Mouse (Mus musculus): Measurements from ENCODE around the gene Rnaset2a.
"Not testable (repeated sequence)": the region's sequence is repeated elsewhere in the genome, so short reads cannot be mapped to it uniquely, and the experiment has no call there.

Gene Rnaset2a

DNA sequence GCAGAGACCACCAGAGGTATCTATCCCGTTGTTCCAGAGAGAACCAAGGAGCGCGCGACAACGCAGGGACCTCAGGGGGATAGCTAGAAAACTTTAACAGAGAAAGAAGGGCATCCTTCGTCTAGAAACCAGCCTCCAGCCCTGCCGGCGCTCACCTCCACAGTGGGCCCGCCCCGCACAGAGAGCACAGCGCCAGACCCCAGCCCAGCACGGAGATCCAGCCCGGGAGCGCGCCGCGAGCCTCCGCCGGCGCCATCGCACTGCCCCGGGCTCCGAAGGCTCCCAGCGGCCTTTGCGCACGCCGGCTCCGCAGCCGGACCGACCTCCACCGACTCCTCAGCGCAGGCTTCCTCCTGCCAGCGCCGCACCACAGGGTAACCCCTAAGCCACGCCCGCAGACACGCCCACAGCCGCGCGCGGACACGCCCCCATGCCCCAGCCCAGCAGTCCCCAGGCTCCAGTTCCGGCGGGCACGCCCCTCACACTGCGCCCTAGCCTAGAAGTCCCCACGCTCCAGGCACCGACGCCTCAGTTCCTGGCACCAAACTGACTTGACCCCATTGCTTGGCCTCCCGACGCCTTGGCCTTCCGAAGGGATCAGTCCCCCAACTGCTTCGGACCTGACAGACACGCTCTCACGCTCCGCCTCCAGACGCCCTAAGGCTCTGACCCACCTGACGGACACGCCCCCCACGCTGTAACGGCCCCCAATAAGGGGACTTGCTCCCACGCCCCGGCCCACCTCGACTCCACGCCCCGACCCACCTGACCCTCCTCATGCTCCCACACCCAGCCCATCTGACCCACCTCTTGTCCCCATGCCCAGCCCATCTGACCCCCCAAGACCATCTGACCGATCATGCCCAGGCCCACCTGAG lies at the start of gene Rnaset2a, which contains the start of gene Gm49673:
Rnaset2a (minus strand) TSS at position 659 of the 878 bp plus-strand sequence.
Gm49673 (minus strand) TSS at position 350 of the 878 bp plus-strand sequence.
- DNase-seq (ENCODE audit: low spot score in 2 of 2): peak in 1 of 2 experiments; percentile 44

DNA sequence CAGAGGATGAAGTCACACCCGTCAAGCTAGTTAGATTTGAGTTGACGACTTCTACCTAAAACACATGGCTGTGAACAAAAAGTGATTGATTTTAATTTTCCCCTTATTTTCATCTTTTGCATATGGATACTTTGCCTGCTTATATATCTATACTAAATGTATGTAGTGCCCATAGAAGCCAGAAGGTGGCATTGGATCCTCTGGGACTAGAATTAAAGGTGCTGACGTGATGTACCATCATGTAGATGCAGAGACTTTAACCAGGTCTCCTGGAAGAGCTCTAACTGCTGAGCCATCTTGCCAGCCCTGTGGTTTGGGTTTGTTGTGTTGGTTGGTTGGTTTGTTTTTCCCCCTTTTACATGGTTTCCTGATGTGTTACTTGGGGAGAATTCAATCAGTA lies 49.8 kb upstream of the Rnaset2a start:
- DNase-seq (ENCODE audit: low spot score in 2 of 2): no peak

- no peak for DNase-seq (ENCODE audit: low spot score in 2 of 2)
Measured at GRCm38 (mm10) chr17:8195685-8196376, 47.9 kb upstream of the Rnaset2a start.

- DNase-seq (ENCODE audit: low spot score in 2 of 2): no peak
Measured at GRCm38 (mm10) chr17:8193678-8194077, 45.8 kb upstream of the Rnaset2a start.

GRCm38 (mm10) chr17:8184217-8184616 lies 36.3 kb upstream of the Rnaset2a start:
- no peak for DNase-seq (ENCODE audit: low spot score in 2 of 2)

DNA sequence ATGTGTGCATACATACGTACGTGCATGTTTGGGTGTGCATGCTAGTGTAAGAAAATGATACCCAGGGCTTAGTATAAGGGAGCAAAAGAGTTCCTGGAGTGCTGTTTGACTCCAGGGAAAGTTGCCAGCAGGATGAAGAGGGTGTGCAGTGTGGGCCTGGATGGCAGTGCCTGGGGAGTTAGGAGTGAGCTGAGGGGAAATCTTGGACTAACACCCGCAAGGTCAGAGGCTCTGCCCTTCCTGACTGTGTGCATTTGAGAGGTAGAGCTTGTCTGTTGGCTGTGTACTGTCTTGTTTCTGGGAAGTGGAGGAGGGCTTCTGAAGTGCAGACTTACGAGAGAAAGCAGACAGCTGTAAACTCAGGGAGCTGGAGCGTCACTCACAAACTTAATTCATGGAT lies 35.9 kb upstream of the Rnaset2a start:
- no peak for DNase-seq (ENCODE audit: low spot score in 2 of 2)

DNA sequence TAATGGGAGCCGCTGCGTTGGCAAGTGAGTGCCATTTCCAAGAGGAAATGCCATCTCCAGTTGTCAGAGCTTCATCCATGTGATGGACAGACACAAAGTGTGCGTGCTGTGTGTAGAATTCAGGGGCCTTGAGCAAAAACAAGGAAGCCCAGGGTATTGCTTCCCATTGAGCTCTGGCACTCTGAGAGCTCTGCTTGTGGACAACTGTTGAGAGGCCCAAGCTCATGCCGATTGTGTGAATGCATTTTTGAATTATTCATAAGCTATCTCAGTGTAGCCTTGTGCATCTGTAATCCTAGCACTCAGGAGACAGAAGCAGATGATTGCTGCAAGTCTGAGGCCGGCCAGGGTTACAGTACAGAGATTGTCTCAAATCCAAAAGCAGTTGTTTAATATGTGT lies 29.2 kb upstream of the Rnaset2a start:
- no peak for DNase-seq (ENCODE audit: low spot score in 2 of 2)

- DNase-seq (ENCODE audit: low spot score in 2 of 2): no peak
Measured at GRCm38 (mm10) chr17:8171081-8171480, 23.2 kb upstream of the Rnaset2a start.

GRCm38 (mm10) chr17:8170331-8170730 lies 22.4 kb upstream of the Rnaset2a start:
- no peak for DNase-seq (ENCODE audit: low spot score in 2 of 2)

GRCm38 (mm10) chr17:8167436-8167835 lies 19.5 kb upstream of the Rnaset2a start:
- DNase-seq (ENCODE audit: low spot score in 2 of 2): not testable (repeated sequence)

GRCm38 (mm10) chr17:8166454-8166853 lies 18.6 kb upstream of the Rnaset2a start:
- DNase-seq (ENCODE audit: low spot score in 2 of 2): not testable (repeated sequence)

DNA sequence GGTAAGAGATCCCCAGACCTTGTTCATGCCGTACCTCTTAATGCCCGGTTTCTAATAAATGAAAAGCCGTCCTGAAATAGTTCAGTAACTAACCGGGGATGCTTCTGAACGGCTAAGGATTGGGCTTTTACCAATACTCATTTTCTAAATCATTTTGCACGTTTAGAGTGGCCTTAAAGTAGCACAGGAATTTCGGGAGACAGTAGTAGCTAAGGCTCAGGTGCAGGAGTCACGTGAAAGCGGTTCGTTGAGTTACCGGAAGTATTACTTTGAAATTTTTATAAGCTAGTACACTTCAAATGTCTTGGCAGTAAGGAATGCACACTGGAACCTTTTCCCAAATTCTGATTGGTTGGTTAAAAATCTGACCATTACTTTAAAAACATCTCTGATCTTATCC lies 18.1 kb upstream of the Rnaset2a start:
- DNase-seq (ENCODE audit: low spot score in 2 of 2): not testable (repeated sequence)

- DNase-seq (ENCODE audit: low spot score in 2 of 2): peak; percentile 23 to 42
Measured at GRCm38 (mm10) chr17:8165608-8165945, 17.7 kb upstream of the Rnaset2a start.

DNA sequence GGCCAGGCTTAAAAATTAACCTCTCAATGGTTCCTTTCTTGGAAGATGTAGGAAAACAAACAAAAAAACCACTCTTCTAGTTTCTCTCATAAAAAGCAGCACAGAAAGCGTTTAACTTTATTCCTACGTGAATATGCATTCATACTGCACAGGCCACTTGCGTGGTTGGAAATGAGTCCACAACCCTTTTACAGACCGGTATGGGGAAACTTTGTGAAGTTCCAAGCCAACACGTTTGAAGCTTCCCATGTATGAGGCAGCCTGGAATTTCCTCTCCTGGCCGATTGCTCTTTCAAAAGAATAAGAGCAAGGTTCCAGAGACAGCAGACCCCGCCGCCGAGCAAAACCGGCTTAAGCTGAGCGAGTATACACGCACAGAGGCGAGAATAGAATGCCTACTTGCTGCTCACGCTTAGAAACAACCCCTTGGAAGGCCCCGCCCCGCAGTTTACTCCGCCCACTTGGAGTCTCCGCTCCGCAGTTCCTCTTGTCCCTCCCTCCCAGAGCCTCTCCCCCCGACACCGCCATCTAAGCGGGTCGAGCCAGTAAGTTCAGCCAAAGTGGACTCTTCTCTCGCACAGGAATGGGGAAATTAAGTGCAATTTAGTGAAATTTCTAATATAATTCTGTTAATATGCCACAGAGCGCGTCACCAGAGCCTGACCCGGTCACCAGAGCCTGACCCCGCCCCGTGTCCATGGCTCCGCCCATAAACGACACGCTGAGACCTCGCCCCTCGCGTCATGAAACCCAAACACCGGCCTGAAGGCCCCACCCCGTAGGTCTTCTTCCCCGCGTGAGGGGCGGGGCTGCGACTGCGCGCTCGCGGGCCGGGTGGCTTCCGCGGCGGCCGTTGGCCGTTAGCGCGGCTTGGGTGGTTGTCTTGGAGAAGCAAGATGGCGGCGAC lies 17.1 kb upstream of the Rnaset2a start, which contains the start of gene Fgfr1op:
Fgfr1op (plus strand) TSS at position 801 of the 907 bp plus-strand sequence.
- DNase-seq (ENCODE audit: low spot score in 2 of 2): peak in 1 of 2 experiments; percentile 10

DNA sequence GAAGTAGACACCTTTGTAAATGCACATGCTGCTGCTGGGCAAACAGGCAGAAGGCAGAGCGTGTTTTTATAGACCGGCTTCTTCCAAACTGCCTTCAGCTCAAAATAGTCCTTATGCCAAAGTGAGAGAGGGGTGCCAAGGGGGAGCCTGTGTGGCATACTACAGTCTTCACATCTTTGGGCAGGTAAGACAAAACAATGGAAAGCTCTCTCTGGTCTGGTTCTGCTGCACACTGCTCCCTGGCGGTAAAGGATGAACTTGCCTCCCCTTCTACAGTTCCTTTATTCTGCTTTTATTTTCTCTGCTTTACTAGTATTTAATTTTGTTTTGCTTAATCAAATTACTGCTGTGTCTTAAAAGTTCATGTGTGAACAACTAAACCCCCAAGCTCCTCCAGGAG lies 13.1 kb upstream of the Rnaset2a start:
- peak in 1 of 2 experiments; percentile 50 for DNase-seq (ENCODE audit: low spot score in 2 of 2)

DNA sequence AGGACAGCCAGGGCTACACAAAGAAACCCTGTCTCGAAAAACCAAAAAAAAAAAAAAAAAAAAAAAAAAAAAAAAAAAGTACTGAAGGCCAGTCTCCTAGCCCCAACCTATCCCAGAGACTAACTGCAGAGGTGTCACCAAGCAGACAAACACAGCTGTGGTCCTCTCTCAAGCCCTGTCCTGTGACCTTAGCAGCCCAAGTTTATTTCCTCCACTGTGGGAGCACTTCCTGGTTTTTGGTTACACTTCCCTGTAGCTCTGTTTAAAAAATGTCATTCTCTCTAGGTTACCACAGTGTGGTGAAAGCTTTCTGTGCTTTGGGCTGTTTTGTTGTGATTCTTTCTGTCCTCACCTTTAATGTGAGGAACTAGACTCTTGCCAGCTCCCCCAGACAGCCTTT lies 10.7 kb upstream of the Rnaset2a start:
- not testable (repeated sequence) for DNase-seq (ENCODE audit: low spot score in 2 of 2)

GRCm38 (mm10) chr17:8155982-8156381 lies 8.1 kb upstream of the Rnaset2a start:
- DNase-seq (ENCODE audit: low spot score in 2 of 2): not testable (repeated sequence)

DNA sequence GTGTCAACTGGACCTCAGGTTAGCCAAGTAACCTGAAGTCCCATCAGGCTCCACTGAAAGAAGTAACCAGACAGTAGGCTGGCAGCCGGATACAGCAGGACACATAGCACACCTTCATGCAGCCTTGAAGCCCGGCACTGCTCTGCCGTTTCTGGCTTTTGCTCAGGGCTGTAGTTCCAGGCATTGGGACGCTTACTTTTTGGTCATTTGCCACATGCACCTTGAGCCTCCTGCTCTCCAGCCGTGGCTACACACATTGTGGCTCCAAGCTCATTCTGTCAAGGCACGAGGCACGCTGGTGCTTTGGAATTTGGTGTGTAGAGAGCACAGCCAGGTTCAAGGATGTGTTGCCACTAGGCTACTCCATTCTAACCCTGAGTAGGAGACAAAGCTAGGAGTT lies 7.1 kb upstream of the Rnaset2a start:
- DNase-seq (ENCODE audit: low spot score in 2 of 2): not testable (repeated sequence)

- DNase-seq (ENCODE audit: low spot score in 2 of 2): not testable (repeated sequence)
Measured at GRCm38 (mm10) chr17:8146931-8147330, 966 bp downstream of the Rnaset2a start.

GRCm38 (mm10) chr17:8143802-8144673 lies 3.9 kb downstream of the Rnaset2a start:
- not testable (repeated sequence) for DNase-seq (ENCODE audit: low spot score in 2 of 2)

GRCm38 (mm10) chr17:8140210-8140609 lies 7.7 kb downstream of the Rnaset2a start:
- not testable (repeated sequence) for DNase-seq (ENCODE audit: low spot score in 2 of 2)

All from thymus, postnatal 10 days (tissue).